Mouse (Mus musculus): Measurements from ENCODE around the gene Ramp3.

Ramp3 gene

GRCm38 (mm10) chr11:6670044-6670443 lies 11.7 kb downstream of the Ramp3 start:
- no peak for DNase-seq (ENCODE audit: low spot score in 2 of 2)

DNA sequence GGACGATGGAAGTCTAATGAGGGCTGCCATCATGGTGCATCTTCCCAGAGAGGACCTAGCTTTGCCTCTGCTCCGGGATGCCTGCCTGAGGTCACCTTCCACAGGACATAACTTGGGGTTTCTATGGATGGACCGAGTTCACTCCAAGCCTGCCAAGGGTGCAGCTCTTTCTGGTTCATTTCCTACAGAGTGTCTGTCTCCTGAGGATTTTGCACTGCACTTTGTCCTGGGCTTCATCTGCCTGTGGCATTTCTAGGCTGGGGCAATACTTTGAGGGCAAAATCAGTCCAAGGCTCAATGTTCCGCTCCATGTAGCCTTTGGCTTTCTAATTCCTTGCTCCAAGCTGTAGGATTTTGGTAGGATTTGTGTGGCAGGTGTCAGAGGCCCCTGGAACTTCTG lies 12.5 kb downstream of the Ramp3 start:
- no peak for DNase-seq (ENCODE audit: low spot score in 2 of 2)

DNA sequence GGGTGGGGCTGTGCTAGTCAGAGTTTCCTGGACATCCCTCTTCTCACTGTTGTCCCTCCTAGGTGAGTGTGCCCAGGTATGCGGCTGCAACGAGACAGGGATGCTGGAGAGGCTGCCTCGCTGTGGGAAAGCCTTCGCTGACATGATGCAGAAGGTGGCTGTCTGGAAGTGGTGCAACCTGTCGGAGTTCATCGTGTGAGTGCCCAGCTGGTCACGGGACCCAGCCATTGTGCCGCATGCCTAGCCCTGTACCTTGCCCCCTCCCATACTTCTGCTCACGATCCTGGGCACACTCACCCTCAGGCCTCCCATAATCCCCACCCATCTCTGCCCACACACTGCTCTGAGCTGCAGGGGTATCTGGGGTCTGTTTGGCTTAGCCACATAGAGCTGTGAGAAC lies 16.4 kb downstream of the Ramp3 start:
- DNase-seq (ENCODE audit: low spot score in 2 of 2) = no peak

- no peak for DNase-seq (ENCODE audit: low spot score in 2 of 2)
Observed at GRCm38 (mm10) chr11:6675402-6675801, 17.1 kb downstream of the Ramp3 start.

DNA sequence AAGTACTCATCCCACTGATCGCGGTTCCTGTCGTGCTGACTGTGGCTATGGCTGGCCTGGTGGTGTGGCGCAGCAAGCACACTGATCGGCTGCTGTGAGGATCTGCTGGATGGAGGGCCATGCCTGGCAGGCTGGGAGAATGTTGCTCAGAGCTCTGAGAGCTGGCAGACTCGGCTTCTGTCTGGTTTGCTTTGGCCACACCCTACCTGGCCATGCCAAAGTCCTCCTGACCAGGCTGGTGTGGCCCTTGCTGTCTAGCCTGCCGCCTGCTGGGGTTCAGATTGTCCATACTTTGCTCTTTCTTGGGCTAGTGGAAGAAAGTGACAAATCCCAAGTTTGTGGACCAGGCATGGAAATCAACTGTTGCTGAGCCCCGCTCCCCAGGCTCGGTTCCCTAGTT lies 18.3 kb downstream of the Ramp3 start:
- no peak for DNase-seq (ENCODE audit: low spot score in 2 of 2)

GRCm38 (mm10) chr11:6677530-6677929 lies 19.2 kb downstream of the Ramp3 start:
- DNase-seq (ENCODE audit: low spot score in 2 of 2) = no peak

DNA sequence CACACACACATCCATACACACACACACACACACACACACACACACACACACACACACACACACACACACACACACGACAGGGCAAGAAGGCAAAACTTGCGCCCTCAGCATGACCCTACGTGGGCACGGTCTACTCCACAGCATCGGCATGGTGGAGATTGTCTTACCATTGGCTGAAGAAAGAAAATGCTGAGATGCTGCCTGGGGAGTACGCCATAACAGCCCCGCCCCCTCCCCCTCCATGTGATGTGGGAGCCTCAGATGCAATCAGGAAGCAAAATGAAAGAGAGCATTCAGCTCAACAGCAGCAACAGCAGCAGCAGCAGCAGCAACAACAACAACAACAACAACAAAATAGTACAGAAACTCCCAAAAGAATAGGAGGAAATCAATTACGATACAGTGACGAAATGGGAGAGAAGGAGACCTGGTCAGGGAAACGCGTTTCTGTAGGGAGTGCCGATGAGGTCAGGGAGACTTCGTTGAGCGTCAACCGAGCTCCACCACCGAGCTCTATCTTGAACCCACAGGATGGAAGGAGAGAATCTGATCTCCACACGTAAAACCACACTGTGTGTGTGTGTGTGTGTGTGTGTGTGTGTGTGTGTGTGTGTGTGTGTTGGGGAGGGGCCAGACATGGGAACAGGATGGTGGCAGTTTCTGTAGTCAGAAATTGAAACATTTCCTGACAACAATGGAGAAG lies 21.5 kb downstream of the Ramp3 start:
- no peak for DNase-seq (ENCODE audit: low spot score in 2 of 2)

DNA sequence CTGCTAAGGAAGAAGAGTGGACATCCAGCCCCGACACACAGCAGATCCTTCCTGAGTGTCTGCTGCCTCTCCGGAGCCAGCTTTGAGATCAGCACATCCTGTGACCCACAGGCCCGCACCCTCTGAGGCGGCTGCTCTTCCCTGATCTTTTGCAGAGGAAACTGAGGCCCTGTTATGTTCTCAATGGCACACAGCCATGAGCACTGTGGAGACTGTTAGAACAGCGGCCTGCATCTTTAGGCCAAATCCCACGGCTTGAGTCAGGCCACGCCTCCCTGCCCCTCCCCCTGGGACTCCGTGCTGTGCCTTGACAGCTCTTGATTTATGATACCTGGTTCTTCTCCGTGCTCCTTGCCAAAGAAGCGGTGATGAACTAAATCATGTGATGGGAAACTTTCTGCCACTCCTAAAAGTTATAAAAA lies 22.1 kb downstream of the Ramp3 start:
- peak in 1 of 2 experiments; percentile 8 for DNase-seq (ENCODE audit: low spot score in 2 of 2)

GRCm38 (mm10) chr11:6684741-6685140 lies 26.4 kb downstream of the Ramp3 start:
- no peak for DNase-seq (ENCODE audit: low spot score in 2 of 2)

DNA sequence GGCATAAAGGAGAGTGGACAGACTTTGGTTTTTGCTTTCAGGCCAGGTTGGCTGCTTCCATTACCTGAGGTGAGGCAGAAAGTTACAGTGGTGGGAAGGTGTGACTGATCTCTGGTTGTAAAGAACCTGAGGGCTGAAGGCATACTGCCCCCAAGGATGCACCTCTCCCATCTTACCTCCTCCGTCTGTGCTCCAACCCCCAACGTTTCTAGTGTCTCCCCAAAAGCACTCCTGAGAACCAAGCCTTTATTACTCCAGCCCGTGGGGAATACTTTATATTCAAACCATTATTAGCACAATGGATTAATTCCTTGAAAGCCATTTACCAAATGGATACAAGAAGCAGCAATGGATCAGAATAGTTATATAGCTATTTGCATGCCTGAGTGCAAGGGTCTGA lies 30.6 kb downstream of the Ramp3 start:
- DNase-seq (ENCODE audit: low spot score in 2 of 2) = no peak

GRCm38 (mm10) chr11:6692341-6692740 lies 34.0 kb downstream of the Ramp3 start:
- DNase-seq (ENCODE audit: low spot score in 2 of 2) = no peak

- DNase-seq (ENCODE audit: low spot score in 2 of 2) = no peak
Observed at GRCm38 (mm10) chr11:6694114-6694513, 35.8 kb downstream of the Ramp3 start.

DNA sequence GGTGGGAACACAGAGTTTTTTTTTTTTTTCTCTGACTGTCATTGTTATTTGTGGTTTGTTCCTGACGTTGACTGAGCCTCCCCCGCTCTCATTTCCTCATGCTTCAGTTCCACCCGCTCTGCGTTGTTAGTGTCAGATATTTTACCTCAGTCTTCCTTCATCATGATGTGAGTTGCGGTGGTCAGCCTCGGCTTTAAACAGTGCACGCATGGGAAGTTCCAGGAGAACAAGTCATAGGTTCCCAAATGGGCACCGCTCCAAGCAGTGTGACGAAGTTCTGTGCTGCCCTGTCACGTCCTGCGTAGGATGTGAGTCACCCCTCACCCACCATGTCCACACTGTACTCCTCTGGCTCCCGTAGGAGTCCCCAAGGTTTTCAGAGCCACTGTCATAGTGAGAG lies 36.9 kb downstream of the Ramp3 start:
- DNase-seq (ENCODE audit: low spot score in 2 of 2) = no peak

GRCm38 (mm10) chr11:6696551-6696950 lies 38.2 kb downstream of the Ramp3 start:
- DNase-seq (ENCODE audit: low spot score in 2 of 2) = no peak

DNA sequence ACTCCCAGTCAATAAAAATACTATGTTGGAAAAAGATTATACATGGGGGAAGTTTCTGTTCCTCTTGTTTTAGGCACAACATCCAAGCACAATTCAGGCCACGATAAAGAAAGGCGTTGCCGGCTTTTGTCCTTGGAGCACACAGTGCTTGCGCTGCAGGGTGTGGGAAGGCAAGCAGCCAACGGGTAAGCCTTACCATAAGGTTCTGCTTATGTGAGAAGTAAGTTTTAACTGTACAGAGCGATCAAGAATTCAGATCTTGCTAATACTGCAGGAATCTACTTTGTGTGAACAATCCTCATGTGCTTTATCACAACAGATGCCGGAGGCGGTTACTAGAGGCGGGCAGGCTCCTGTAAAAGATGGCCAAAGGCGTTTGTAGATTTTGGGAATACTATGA lies 39.4 kb downstream of the Ramp3 start:
- DNase-seq (ENCODE audit: low spot score in 2 of 2) = no peak

DNA sequence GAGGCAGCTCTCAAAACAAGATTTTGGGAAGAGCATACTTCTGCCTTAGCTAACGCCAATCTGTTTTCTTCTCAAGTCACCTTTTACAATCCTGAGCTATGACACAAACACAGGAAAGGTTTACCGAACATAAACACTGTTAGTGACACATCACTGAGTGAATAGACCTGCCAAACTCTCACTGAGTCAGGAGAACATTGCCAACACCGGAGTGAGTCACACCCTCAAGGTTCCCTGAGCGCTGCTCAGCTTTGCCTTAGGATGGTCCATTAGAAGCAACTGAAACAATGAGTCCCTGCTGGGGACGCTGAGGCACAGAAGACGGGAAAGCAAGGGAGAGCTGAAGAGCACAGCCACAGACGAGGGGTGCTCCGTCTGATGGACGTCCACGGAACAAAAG lies 40.0 kb downstream of the Ramp3 start:
- no peak for DNase-seq (ENCODE audit: low spot score in 2 of 2)

DNA sequence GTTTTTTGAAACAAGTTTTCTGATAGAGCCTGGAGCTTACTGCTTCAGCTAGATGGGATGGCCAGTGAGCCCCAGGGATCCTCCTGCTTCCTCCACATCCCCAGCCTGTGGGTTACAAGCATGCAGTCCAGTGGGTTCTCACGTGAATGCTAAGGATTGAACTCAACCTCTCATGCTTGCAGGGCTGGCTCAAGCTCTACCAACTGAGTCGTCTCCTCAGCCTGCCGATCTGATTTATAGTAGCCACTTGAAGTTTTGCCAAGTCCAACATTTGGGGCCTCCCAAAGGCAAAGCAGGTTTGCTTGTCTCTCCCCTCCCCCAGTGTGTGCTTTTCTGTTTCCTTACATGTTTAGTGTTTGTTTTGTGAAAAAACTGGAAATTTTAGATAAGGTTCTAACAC lies 43.9 kb downstream of the Ramp3 start:
- no peak for DNase-seq (ENCODE audit: low spot score in 2 of 2)

DNA sequence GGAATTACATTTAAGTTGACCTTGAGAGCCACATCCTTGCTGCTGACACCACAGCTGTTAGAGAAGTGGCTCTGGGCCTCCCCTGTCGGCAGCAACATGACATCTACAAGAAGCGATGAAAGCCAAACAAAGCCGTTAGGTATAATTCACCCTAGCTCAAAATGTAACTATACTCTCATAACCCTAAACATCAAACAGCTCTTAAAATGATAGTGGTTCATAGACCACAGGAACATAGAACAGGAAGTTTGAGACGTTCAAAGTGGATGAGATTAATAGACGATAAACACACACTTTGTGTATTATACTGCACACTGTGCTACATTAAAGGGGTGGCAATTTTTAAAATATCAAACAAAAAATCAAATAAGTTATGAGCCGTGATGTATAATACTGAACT lies 46.5 kb downstream of the Ramp3 start:
- DNase-seq (ENCODE audit: low spot score in 2 of 2) = no peak

DNA sequence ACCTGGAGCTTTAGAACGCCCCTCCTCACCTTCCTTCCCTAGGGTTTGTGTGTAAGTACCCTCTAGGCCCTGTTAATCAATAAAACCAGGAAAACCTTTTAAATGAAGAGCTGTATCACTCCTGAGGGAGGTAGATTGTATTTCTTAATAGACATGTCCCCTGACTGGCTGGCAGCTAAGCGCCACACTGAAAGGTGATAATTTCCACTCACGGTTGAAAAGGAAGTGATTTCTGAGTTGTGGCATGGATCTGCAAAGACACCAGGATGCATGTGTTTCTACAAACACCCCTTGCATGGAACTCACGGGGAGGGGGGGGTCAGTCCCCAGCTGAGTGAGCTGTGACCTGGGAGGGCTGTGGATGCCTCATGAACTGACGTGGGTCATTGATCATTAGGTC lies 47.2 kb downstream of the Ramp3 start:
- no peak for DNase-seq (ENCODE audit: low spot score in 2 of 2)

DNA sequence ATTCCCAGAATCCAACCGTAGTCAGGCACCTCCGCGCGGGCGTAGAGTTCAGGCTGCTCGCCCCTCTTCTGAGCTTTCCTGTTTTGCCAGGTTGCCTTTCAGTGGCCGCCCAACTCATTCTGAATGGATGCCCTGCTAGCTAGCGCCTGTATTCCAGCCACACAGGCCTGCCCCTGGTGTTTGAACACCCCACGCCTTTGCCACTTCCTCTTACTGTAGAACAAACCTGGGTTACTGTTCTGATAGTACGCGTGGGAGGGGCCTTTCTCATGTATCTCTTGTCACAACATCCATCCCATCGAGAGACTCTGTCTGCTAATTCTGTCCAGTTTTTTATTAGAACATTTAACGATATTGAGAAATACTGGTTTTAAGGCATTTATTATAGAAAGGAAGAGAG lies 48.5 kb downstream of the Ramp3 start:
- DNase-seq (ENCODE audit: low spot score in 2 of 2) = no peak

GRCm38 (mm10) chr11:6708437-6708836 lies 50.1 kb downstream of the Ramp3 start:
- no peak for DNase-seq (ENCODE audit: low spot score in 2 of 2)

GRCm38 (mm10) chr11:6710409-6710808 lies 52.1 kb downstream of the Ramp3 start:
- no peak for DNase-seq (ENCODE audit: low spot score in 2 of 2)

GRCm38 (mm10) chr11:6720746-6721145 lies 62.4 kb downstream of the Ramp3 start:
- DNase-seq (ENCODE audit: low spot score in 2 of 2) = no peak

GRCm38 (mm10) chr11:6726921-6727320 lies 68.6 kb downstream of the Ramp3 start:
- DNase-seq (ENCODE audit: low spot score in 2 of 2) = no peak
